Mouse (Mus musculus) limb, embryonic 15.5 days (tissue): ENCODE data around the gene Xntrpc. TPM values are rescaled to one million over a fixed set of nuclear protein-coding genes. Genes with fewer than 3 reads are reported as not detected.
"Not testable (repeated sequence)": the region's sequence is repeated elsewhere in the genome, so short reads cannot be mapped to it uniquely, and the experiment has no call there.

Experiments
- ATAC-seq: fragments of 200-750 bp; cut with Nextera tagmentation; 2 replicates; pipeline ENCODE4 v1.8.0; 2017; ENCODE audit warnings: low read depth, moderate TSS enrichment; ENCODE audit not compliant: insufficient number of reproducible peaks, low FRiP score, low TSS enrichment
- H3K27ac ChIP-seq: fragments of 300-500 bp; sonication (generic); 2 replicates; pipeline ENCODE4 v1.5.1; 2015; ENCODE audit warnings: moderate library complexity, mild to moderate bottlenecking, inconsistent platforms
- H3K27me3 ChIP-seq: fragments of 300-500 bp; sonication (generic); 2 replicates; pipeline ENCODE4 v1.6.1; 2015; ENCODE audit warnings: inconsistent platforms
- H3K36me3 ChIP-seq: fragments of 300-500 bp; sonication (generic); 2 replicates; pipeline ENCODE4 v1.6.1; 2015; ENCODE audit warnings: inconsistent platforms
- H3K4me1 ChIP-seq: fragments of 300-500 bp; sonication (generic); 2 replicates; pipeline ENCODE4 v1.6.1; 2015; ENCODE audit warnings: inconsistent platforms
- H3K4me2 ChIP-seq: fragments of 300-500 bp; sonication (generic); 2 replicates; pipeline ENCODE4 v1.6.1; 2015; ENCODE audit warnings: mild to moderate bottlenecking, inconsistent platforms
- H3K4me3 ChIP-seq: fragments of 300-500 bp; sonication (generic); 2 replicates; pipeline ENCODE4 v1.5.1; 2015; ENCODE audit warnings: mild to moderate bottlenecking, inconsistent platforms
- H3K9ac ChIP-seq: fragments of 300-500 bp; sonication (generic); 2 replicates; pipeline ENCODE4 v1.6.1; 2015; ENCODE audit warnings: inconsistent platforms
- H3K9me3 ChIP-seq: fragments of 300-500 bp; sonication (generic); 2 replicates; pipeline ENCODE4 v1.6.1; 2016; ENCODE audit warnings: inconsistent platforms
- WGBS: fragments of 180-500 bp; shearing (Covaris S2); methylation state at CpG from one replicate; pipeline ENCODE4 v1.1.7; 2015; 5-methylcytosine and 5-hydroxymethylcytosine counted together
- polyA plus RNA-seq: library from polyadenylated mRNA; unstranded; fragments of >200 nt; fragmentation: Nextera tagmentation; extraction: Ambion mirVana; gene quantifications from 2 replicates; pipeline ENCODE4 v1.2.1, GENCODE M21; 2015

The Xntrpc gene
- polyA plus RNA-seq, 1 experiment from 2014 or later: 1.6 TPM

GRCm38 (mm10) chr7:102037318-102037717, 28.2 kb upstream of the Xntrpc start:
- Histone ChIP-seq H3K36me3 (peaks cover 84% of the 10 kb centered on the region), H3K9me3 (no peaks in the 10 kb centered on the region), H3K4me2 (no peak overlapping the region), H3K27ac (no peak overlapping the region), H3K4me1 (no peaks in the 10 kb centered on the region), H3K27me3 (no peaks in the 10 kb centered on the region), H3K4me3 (no peak overlapping the region), H3K9ac (no peak overlapping the region)
- 93% methylated on average over 3 of the region's 3 CpGs for WGBS
- ATAC-seq: no peak

GRCm38 (mm10) chr7:102042314-102042713, 23.2 kb upstream of the Xntrpc start:
- WGBS: 66% methylated on average over 2 of the region's 2 CpGs

GRCm38 (mm10) chr7:102048524-102048923, 17.0 kb upstream of the Xntrpc start:
- H3K27me3 ChIP-seq, H3K4me3 ChIP-seq, H3K4me2 ChIP-seq, H3K27ac ChIP-seq, H3K9me3 ChIP-seq, H3K9ac ChIP-seq, H3K4me1 ChIP-seq, ATAC-seq: not testable (repeated sequence)
- H3K36me3 ChIP-seq: peaks cover 16% of the 10 kb centered on the region

More at GRCm38 (mm10) chr7:102042314-102042713, 23.2 kb upstream of the Xntrpc start:
- Histone ChIP-seq H3K36me3 (peaks cover 43% of the 10 kb centered on the region), H3K27me3 (no peaks in the 10 kb centered on the region), H3K9ac (no peak overlapping the region), H3K27ac (no peak overlapping the region), H3K4me1 (no peaks in the 10 kb centered on the region), H3K4me3 (no peak overlapping the region), H3K4me2 (no peak overlapping the region), H3K9me3 (no peaks in the 10 kb centered on the region)
- ATAC-seq: no peak

- WGBS: 89% methylated on average over 3 of the region's 3 CpGs
- Histone ChIP-seq H3K27ac (no peak overlapping the region), H3K9ac (no peak overlapping the region), H3K9me3 (no peaks in the 10 kb centered on the region), H3K36me3 (peaks cover 26% of the 10 kb centered on the region; the same call in 1 of the 2 replicates), H3K27me3 (no peaks in the 10 kb centered on the region), H3K4me2 (no peak overlapping the region), H3K4me1 (peaks cover 10% of the 10 kb centered on the region), H3K4me3 (no peak overlapping the region)
- no peak for ATAC-seq
Measured at GRCm38 (mm10) chr7:102061353-102061752, 4.2 kb upstream of the Xntrpc start.

GRCm38 (mm10) chr7:102062203-102062602, 3.3 kb upstream of the Xntrpc start:
- no peak for ATAC-seq
- 83% methylated on average over 1 of the region's 1 CpGs for WGBS
- Histone ChIP-seq H3K9me3 (no peaks in the 10 kb centered on the region), H3K9ac (no peak overlapping the region), H3K27ac (no peak overlapping the region), H3K4me3 (no peak overlapping the region), H3K27me3 (no peaks in the 10 kb centered on the region), H3K36me3 (peaks cover 23% of the 10 kb centered on the region; the same call in 1 of the 2 replicates), H3K4me1 (peaks cover 14% of the 10 kb centered on the region), H3K4me2 (no peak overlapping the region)

GRCm38 (mm10) chr7:102063891-102064290, 1.6 kb upstream of the Xntrpc start:
- H3K9ac ChIP-seq: no peak overlapping the region
- 79% methylated on average over 9 of the region's 9 CpGs for WGBS
- no peaks in the 10 kb centered on the region for H3K9me3 ChIP-seq
- peak overlapping the region; percentile 56 for H3K4me2 ChIP-seq
- peaks cover 17% of the 10 kb centered on the region for H3K4me1 ChIP-seq
- H3K27ac ChIP-seq: no peak overlapping the region
- no peak for ATAC-seq
- H3K36me3 ChIP-seq: peaks cover 19% of the 10 kb centered on the region; the same call in 1 of the 2 replicates
- H3K27me3 ChIP-seq: no peaks in the 10 kb centered on the region
- H3K4me3 ChIP-seq: peak overlapping the region; percentile 69

GRCm38 (mm10) chr7:102064655-102065045, 863 bp upstream of the Xntrpc start:
- Histone ChIP-seq H3K36me3 (peaks cover 14% of the 10 kb centered on the region; the same call in 1 of the 2 replicates), H3K4me1 (peaks cover 17% of the 10 kb centered on the region), H3K4me3 (peak overlapping the region; percentile 69), H3K9ac (peak overlapping the region; percentile 72), H3K27ac (peak overlapping the region; percentile 90), H3K9me3 (no peaks in the 10 kb centered on the region), H3K4me2 (peak overlapping the region; percentile 56), H3K27me3 (no peaks in the 10 kb centered on the region)
- WGBS: 2% methylated on average over 9 of the region's 9 CpGs
- ATAC-seq: no peak

- H3K4me3 ChIP-seq: peak overlapping the region; percentile 69
- peak overlapping the region; percentile 51; the same call in 1 of the 2 replicates for H3K9ac ChIP-seq
- peaks cover 16% of the 10 kb centered on the region for H3K36me3 ChIP-seq
- H3K27me3 ChIP-seq: no peaks in the 10 kb centered on the region
- H3K27ac ChIP-seq: peak overlapping the region; percentile 90; the same call in 1 of the 2 replicates
- peaks cover 17% of the 10 kb centered on the region for H3K4me1 ChIP-seq
- ATAC-seq: no peak
- H3K9me3 ChIP-seq: no peaks in the 10 kb centered on the region
- WGBS: 66% methylated on average over 6 of the region's 6 CpGs
- H3K4me2 ChIP-seq: peak overlapping the region; percentile 56
Measured at GRCm38 (mm10) chr7:102066363-102066762, 850 bp downstream of the Xntrpc start.

GRCm38 (mm10) chr7:102076714-102077296, 11.3 kb downstream of the Xntrpc start:
- whole genome bisulfite sequencing: 78% methylated on average over 7 of the region's 7 CpGs
- no peak for ATAC-seq

GRCm38 (mm10) chr7:102078517-102078916, 13.0 kb downstream of the Xntrpc start:
- H3K27ac ChIP-seq: no peak overlapping the region
- H3K27me3 ChIP-seq: no peaks in the 10 kb centered on the region
- no peak for ATAC-seq
- H3K4me1 ChIP-seq: no peaks in the 10 kb centered on the region
- no peaks in the 10 kb centered on the region for H3K9me3 ChIP-seq
- WGBS: 78% methylated on average over 7 of the region's 7 CpGs
- H3K4me2 ChIP-seq: no peak overlapping the region
- H3K9ac ChIP-seq: no peak overlapping the region
- peaks cover 87% of the 10 kb centered on the region for H3K36me3 ChIP-seq
- no peak overlapping the region for H3K4me3 ChIP-seq

More at GRCm38 (mm10) chr7:102076714-102077296, 11.3 kb downstream of the Xntrpc start:
- Histone ChIP-seq H3K27me3 (no peaks in the 10 kb centered on the region), H3K4me3 (no peak overlapping the region), H3K9me3 (no peaks in the 10 kb centered on the region), H3K4me2 (no peak overlapping the region), H3K9ac (no peak overlapping the region), H3K27ac (no peak overlapping the region), H3K36me3 (peaks cover 85% of the 10 kb centered on the region), H3K4me1 (no peaks in the 10 kb centered on the region)

- H3K9me3 ChIP-seq: no peaks in the 10 kb centered on the region
- no peak overlapping the region for H3K4me3 ChIP-seq
- 83% methylated on average over 8 of the region's 8 CpGs for WGBS
- ATAC-seq: no peak
- H3K4me2 ChIP-seq: no peak overlapping the region
- H3K27ac ChIP-seq: no peak overlapping the region
- H3K9ac ChIP-seq: no peak overlapping the region
- H3K4me1 ChIP-seq: no peaks in the 10 kb centered on the region
- no peaks in the 10 kb centered on the region for H3K27me3 ChIP-seq
- H3K36me3 ChIP-seq: peaks cover 90% of the 10 kb centered on the region
Measured at GRCm38 (mm10) chr7:102080311-102080710, 14.8 kb downstream of the Xntrpc start.

- Histone ChIP-seq H3K4me3 (no peak overlapping the region), H3K9ac (no peak overlapping the region), H3K36me3 (peaks cover 89% of the 10 kb centered on the region), H3K27me3 (no peaks in the 10 kb centered on the region), H3K4me1 (no peaks in the 10 kb centered on the region), H3K9me3 (no peaks in the 10 kb centered on the region), H3K4me2 (no peak overlapping the region), H3K27ac (no peak overlapping the region)
- ATAC-seq: no peak
- WGBS: 94% methylated on average over 5 of the region's 5 CpGs
Measured at GRCm38 (mm10) chr7:102081784-102082183, 16.3 kb downstream of the Xntrpc start.
